Mouse (Mus musculus) embryonic facial prominence, embryonic 10.5 days (tissue): ENCODE measurements around the gene Cep97. TPM values are rescaled to one million over a fixed set of nuclear protein-coding genes. Genes with fewer than 3 reads are reported as not detected.

Experiments used
- DNase-seq: peaks from one replicate; pipeline ENCODE4 v3.0.0-alpha.2; 2017; ENCODE audit warnings: low spot score
- H3K27ac ChIP-seq: fragments of 300-500 bp; sonication (generic); replicated peaks from 2 replicates; pipeline ENCODE4 v1.5.1; 2016; ENCODE audit warnings: mild to moderate bottlenecking
- H3K27me3 ChIP-seq: fragments of 300-500 bp; sonication (generic); replicated peaks from 2 replicates; pipeline ENCODE4 v1.6.1; 2016; ENCODE audit warnings: low read depth, mild to moderate bottlenecking; ENCODE audit not compliant: poor library complexity, severe bottlenecking
- H3K36me3 ChIP-seq: fragments of 300-500 bp; sonication (generic); replicated peaks from 2 replicates; pipeline ENCODE4 v1.6.1; 2016; ENCODE audit warnings: mild to moderate bottlenecking, moderate library complexity
- H3K4me1 ChIP-seq: fragments of 300-500 bp; sonication (generic); 2 replicates; pipeline ENCODE4 v1.6.1; 2016
- H3K4me3 ChIP-seq: fragments of 300-500 bp; sonication (generic); 2 replicates; pipeline ENCODE4 v1.5.1; 2016; ENCODE audit warnings: mild to moderate bottlenecking, moderate library complexity
- H3K9me3 ChIP-seq: fragments of 300-500 bp; sonication (generic); 2 replicates; pipeline ENCODE4 v1.6.1; 2016; ENCODE audit warnings: mild to moderate bottlenecking
- WGBS: fragments of 180-500 bp; shearing (Covaris S2); methylation state at CpG from one replicate; pipeline ENCODE4 v1.1.7; 2016; 5-methylcytosine and 5-hydroxymethylcytosine counted together
- polyA plus RNA-seq: library from polyadenylated mRNA; unstranded; fragments of >200 nt; fragmentation: Nextera tagmentation; extraction: Ambion mirVana; gene quantifications from 2 replicates; pipeline ENCODE4 v1.2.1, GENCODE M21; 2016

Gene Cep97
- polyA plus RNA-seq, 1 experiment from 2014 or later: 17.9 TPM

DNA sequence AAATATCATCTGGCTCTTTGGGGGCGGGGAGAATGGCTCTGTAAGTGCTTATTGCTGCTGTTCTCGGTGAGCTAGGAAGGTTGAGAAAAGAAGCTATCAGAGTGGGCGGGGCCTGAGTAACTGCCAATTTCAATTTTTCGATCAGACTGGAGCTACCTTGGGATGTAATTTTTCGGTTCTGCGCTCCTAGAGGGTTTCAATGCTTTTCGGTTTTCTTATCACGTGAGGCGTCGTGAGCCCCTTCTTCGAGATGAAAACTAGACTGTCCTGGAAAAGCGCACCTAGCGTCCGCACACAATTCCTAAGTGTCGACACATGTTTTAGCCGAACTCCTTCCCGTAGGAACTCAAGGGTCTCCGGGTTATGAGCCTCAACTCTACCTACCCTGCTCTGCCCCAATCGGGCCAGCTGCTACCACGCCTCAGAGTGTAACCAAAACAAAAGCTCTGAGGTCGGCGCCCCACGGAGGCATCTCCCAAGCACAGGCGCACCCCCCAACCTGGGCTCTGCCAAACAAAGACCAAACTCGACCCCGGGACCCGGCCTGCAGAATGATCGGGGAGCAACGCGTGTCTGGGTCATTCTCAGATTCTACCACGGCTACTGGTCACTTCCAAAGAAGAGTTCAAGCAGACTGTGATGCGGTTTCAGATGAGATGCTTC is 843 bp downstream of the Cep97 start:
- peaks cover 22% of the 10 kb centered on the region for H3K36me3 ChIP-seq
- no peaks in the 10 kb centered on the region for H3K4me1 ChIP-seq
- peak overlapping the region; percentile 82 for H3K4me3 ChIP-seq
- H3K9me3 ChIP-seq: no peaks in the 10 kb centered on the region
- H3K27ac ChIP-seq: peak overlapping the region; percentile 93
- peak; percentile 74 for DNase-seq
- 1% methylated on average over 32 of the region's 32 CpGs for WGBS
- no peaks in the 10 kb centered on the region for H3K27me3 ChIP-seq

DNA sequence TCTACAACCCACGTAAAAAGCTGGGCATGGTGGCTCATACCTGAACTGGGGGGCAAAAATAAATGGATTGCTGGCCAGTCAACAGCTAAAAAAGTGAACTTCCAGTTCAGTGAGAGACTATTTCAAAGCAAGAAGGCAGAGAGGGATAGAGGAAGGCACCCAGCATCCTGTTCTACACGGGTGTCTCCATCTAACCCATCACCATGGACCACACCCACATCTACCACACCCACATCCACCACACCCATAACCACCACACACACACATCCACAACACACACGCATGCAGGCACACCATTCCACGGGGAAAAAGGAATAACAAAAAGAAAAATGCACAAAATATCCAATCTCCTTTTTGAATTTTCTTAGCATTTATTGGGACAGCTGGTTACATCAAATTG is 10.6 kb downstream of the Cep97 start:
- H3K27ac ChIP-seq: no peak overlapping the region
- DNase-seq: no peak
- H3K36me3 ChIP-seq: peaks cover 91% of the 10 kb centered on the region
- 93% methylated on average over 4 of the region's 4 CpGs for WGBS
- no peaks in the 10 kb centered on the region for H3K9me3 ChIP-seq
- H3K4me1 ChIP-seq: no peaks in the 10 kb centered on the region
- H3K27me3 ChIP-seq: no peaks in the 10 kb centered on the region
- no peak overlapping the region for H3K4me3 ChIP-seq

- H3K4me1 ChIP-seq: no peaks in the 10 kb centered on the region
- WGBS: 90% methylated on average over 10 of the region's 10 CpGs
- peaks cover 92% of the 10 kb centered on the region for H3K36me3 ChIP-seq
- H3K4me3 ChIP-seq: no peak overlapping the region
- H3K9me3 ChIP-seq: no peaks in the 10 kb centered on the region
- H3K27me3 ChIP-seq: no peaks in the 10 kb centered on the region
- no peak for DNase-seq
- no peak overlapping the region for H3K27ac ChIP-seq
These were observed 12.6 kb downstream of the Cep97 start for GRCm38 (mm10) chr16:55922079-55922478.

DNA sequence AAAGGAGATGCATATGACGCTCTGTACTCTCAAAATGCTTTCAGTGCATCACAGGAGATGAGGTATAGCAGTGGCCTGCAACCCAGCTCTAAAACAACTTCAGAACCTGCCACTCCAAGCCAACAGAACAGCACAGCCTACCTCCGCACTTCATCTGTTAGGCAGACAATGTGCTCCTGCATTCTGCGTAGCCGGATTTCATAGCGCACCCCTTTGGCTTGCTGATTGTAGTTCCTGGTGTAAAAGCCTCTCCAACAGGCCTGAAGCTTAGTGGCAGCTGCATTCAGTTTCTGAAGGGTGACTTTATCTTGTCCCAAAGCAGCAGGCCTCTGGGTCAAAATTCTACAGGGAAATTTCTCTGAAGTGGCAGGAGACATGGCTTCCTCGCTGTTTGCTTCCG is 19.9 kb downstream of the Cep97 start:
- H3K27ac ChIP-seq: no peak overlapping the region
- whole genome bisulfite sequencing: 95% methylated on average over 7 of the region's 7 CpGs
- peaks cover 98% of the 10 kb centered on the region for H3K36me3 ChIP-seq
- DNase-seq: no peak
- no peaks in the 10 kb centered on the region for H3K9me3 ChIP-seq
- no peak overlapping the region for H3K4me3 ChIP-seq
- H3K4me1 ChIP-seq: no peaks in the 10 kb centered on the region
- H3K27me3 ChIP-seq: no peaks in the 10 kb centered on the region

GRCm38 (mm10) chr16:55910208-55910793 is 24.4 kb downstream of the Cep97 start:
- Histone ChIP-seq H3K4me1 (no peaks in the 10 kb centered on the region), H3K9me3 (no peaks in the 10 kb centered on the region), H3K27ac (no peak overlapping the region), H3K27me3 (no peaks in the 10 kb centered on the region), H3K36me3 (peaks cover 96% of the 10 kb centered on the region), H3K4me3 (no peak overlapping the region)
- 90% methylated on average over 10 of the region's 10 CpGs for WGBS
- DNase-seq: no peak

DNA sequence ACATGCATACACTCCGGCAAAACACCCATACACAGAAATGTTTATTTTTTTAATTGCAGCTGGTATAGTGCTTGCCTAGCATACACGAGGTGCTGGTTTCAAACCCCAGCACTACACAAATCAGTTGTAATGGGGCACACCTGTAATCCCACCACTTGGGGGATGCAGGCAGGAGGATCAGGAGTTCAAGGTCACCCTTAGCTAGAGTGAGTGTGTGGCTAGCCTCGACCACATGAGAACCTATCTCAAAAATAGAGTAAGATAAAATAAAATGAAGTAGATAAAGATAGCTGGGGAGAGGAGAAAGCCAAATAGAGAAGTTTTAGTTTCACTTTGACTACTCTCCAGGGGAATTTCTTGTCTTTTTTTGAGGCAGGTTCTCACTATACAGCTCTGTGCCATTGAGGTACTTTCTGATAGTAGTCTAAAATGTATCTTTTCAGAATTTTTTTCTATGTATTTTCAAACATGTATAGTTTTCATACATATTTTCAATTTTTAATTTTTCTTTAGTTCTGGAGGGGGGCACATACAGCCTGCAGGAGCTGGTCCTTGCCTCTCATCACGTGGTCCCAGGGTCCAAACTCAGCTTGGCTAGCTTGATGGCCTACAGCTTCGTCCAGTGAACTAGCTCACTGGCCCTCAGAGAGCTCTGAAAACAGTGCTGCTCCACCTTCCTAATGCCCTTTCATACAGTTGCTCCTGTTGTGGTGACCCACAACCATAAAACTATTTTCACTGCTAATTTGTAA is 27.6 kb downstream of the Cep97 start:
- Histone ChIP-seq H3K27me3 (no peaks in the 10 kb centered on the region), H3K9me3 (no peaks in the 10 kb centered on the region), H3K36me3 (peaks cover 85% of the 10 kb centered on the region), H3K27ac (no peak overlapping the region), H3K4me3 (no peak overlapping the region), H3K4me1 (no peaks in the 10 kb centered on the region)
- no peak for DNase-seq
- 90% methylated on average over 5 of the region's 5 CpGs for WGBS

DNA sequence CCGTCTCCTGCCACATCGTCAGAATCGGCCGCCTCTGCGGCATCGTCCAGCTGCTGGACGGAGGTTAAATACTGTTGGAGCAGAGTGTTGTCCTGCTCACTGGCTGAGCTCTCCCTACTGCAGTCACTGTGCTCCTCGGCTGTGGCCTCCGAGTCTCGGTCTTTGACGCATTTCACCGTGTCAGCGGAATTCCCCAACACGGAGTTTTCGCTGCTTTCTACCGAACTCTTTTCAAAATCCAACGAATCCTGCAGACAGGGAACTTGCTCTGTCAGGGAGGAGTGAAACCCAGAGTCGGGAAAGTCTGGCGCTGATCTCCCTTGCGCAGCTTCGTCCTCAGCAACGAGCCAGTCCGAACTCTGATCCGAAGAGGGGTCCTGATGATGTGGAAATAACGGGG is 29.3 kb downstream of the Cep97 start:
- peaks cover 76% of the 10 kb centered on the region for H3K36me3 ChIP-seq
- DNase-seq: no peak
- H3K27ac ChIP-seq: no peak overlapping the region
- H3K27me3 ChIP-seq: no peaks in the 10 kb centered on the region
- H3K4me3 ChIP-seq: no peak overlapping the region
- no peaks in the 10 kb centered on the region for H3K9me3 ChIP-seq
- no peaks in the 10 kb centered on the region for H3K4me1 ChIP-seq
- WGBS: 94% methylated on average over 25 of the region's 25 CpGs

DNA sequence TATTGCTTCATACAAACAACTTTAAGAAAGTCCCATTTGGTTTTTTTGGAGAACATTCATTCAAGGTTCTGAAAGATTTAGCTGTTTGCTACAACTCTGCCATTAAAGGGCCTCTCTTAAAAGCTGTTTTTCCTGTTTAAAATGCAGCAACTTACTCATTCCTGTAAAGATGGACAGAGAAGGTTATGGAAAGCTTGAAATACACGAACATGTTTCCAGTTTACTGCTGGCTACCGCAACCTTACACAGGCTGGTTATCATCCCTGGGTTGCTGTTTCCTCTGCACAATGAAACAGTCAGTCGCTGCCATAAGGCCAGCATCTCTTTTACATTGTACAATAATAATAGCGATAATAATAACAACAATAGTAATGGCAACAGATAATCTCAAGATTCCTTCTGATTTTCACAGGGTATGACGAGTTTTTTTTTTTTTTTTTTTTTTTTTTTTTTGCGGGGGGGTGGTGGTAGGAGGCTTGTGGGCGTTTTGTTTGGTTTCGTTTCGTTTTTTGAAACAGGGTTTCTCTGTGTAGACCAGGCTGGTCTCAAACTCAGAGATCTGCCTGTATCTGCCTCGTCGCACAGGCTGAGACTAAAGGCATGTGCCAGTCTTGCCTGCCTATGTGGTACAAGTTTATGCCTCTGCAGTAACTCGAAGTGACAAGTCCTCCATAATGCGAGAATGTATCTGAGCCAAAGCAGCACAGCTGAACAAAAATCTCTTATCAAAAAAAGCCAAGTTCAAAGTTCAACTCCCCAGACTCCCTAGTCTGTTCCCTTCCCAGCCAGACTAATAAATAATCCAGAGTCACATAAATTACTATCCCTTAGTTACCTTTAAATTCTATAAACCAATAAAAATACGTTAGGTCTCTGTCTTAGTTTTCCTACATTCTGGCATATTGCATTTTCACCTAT is 32.6 kb downstream of the Cep97 start:
- Histone ChIP-seq H3K27me3 (no peaks in the 10 kb centered on the region), H3K4me1 (peaks cover 5% of the 10 kb centered on the region; the same call in 1 of the 2 replicates), H3K9me3 (no peaks in the 10 kb centered on the region), H3K36me3 (peaks cover 59% of the 10 kb centered on the region), H3K4me3 (no peak overlapping the region), H3K27ac (no peak overlapping the region)
- no peak for DNase-seq
- WGBS: 92% methylated on average over 14 of the region's 14 CpGs

DNA sequence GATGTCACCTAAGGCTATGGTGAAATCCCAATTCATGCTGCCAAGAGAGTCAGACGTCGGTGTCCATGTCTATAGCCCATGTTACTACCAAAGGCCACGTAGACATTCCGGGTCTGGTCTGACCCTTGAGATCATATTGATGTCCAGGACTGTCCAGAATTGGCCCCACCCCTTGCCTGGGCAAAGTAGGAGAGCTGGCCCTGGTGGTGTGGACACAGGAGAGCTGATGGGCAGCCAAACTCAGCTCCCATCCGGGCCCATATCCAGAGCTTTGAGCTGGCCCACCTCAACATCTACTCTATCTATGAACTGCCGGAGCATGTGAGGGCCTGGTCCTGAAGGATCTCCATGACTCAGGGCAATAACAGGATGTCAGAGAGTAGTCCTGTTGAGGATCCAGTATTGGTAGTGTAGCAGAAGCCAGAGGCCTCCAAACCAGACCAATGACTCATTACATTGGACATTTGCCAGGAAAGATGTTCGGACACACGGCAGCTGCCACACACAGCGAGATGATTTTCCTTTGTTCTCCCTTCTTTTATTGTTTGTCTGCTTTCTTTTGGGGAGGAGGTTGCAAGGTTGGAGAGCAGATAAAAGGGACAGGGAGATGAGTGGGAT is 36.2 kb downstream of the Cep97 start:
- no peak overlapping the region for H3K4me3 ChIP-seq
- no peaks in the 10 kb centered on the region for H3K9me3 ChIP-seq
- WGBS: 95% methylated on average over 9 of the region's 9 CpGs
- H3K36me3 ChIP-seq: peaks cover 23% of the 10 kb centered on the region
- no peak overlapping the region for H3K27ac ChIP-seq
- no peak for DNase-seq
- peaks cover 24% of the 10 kb centered on the region for H3K4me1 ChIP-seq
- H3K27me3 ChIP-seq: peaks cover 10% of the 10 kb centered on the region; the same call in 1 of the 2 replicates

DNA sequence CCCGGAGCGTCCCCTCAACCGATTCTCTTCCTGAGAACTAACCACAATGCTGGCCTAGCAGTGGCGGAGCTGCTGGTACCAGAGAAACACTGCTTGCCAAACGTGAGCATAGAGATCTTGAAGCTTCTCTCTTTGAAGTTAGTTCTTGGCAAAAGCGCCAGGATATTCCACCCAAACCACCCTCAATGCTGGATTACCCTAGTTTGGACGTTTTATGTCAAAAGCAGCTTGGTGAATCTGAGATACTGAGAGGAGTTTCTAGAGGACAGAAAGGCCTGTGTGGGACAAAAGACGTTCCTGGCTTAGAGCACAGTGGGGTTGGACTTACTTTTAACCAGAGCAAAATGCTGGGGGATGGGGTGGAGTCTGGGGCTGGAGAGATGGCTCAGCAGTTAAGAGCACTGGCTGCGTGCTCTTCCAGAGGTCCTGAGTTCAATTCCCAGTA is 39.0 kb downstream of the Cep97 start:
- Histone ChIP-seq H3K4me1 (peaks cover 26% of the 10 kb centered on the region), H3K27me3 (peaks cover 12% of the 10 kb centered on the region; the same call in 1 of the 2 replicates), H3K36me3 (peaks cover 14% of the 10 kb centered on the region; the same call in 1 of the 2 replicates), H3K4me3 (peak overlapping the region; percentile 84), H3K9me3 (no peaks in the 10 kb centered on the region), H3K27ac (peak overlapping the region; percentile 90)
- 4% methylated on average over 9 of the region's 9 CpGs for WGBS
- peak; percentile 44 for DNase-seq

- Histone ChIP-seq H3K27ac (peak within 1 kb of the TSS; percentile 90), H3K9me3 (no peaks in the 10 kb centered on the region), H3K27me3 (peaks cover 12% of the 10 kb centered on the region; the same call in 1 of the 2 replicates), H3K4me3 (peak within 1 kb of the TSS; percentile 84), H3K36me3 (peaks cover 14% of the 10 kb centered on the region), H3K4me1 (peaks cover 26% of the 10 kb centered on the region)
- under 1% methylated on average over 74 of the region's 74 CpGs for WGBS
- DNase-seq: peak; percentile 95
These were observed 39.6 kb downstream of the Cep97 start, which contains the start of gene Nxpe3 for GRCm38 (mm10) chr16:55894893-55895650. Nxpe3 (minus strand) TSS chr16:55895285.
